Mouse (Mus musculus): Measurements from ENCODE around the gene Akna.

DNA sequence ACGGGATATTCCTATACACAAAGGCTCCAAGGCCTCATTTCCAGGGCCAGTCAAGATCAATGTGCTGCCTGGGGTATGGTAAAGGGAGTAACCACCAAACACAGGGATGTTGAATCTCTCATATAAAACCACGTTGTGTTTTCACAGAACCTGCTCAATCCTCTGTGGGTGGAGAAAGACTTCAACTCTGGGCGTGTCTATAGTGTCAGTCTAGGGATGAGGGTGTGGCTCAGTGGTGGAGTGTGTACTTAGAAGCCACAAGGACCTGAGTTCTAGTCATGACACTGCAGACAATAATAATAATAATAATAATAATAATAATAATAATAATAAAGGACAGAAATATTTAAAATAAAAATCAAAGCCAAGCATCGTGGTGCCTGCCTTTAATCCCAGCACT lies 18.9 kb downstream of the Akna start:
- no peak for TF ChIP-seq POLR2A (IDR thresholded peaks at IDR 0.05; ENCODE audit: control insufficient read depth, extremely low read depth, insufficient read depth, low read length, poor library complexity)
- no peak for TF ChIP-seq CTCF (IDR thresholded peaks at IDR 0.05; ENCODE audit: borderline replicate concordance, control insufficient read depth, extremely low read depth, insufficient read depth, low read length, poor library complexity)

Data from thymus, adult 2 months (tissue).